Mouse (Mus musculus): ENCODE results near the gene Atp2b2. TPM values are rescaled to one million over a fixed set of nuclear protein-coding genes. Genes with fewer than 3 reads are reported as not detected.

Atp2b2 gene
- total RNA-seq, 2 experiments from 2014 or later = 0.10 to 0.28 TPM

DNA sequence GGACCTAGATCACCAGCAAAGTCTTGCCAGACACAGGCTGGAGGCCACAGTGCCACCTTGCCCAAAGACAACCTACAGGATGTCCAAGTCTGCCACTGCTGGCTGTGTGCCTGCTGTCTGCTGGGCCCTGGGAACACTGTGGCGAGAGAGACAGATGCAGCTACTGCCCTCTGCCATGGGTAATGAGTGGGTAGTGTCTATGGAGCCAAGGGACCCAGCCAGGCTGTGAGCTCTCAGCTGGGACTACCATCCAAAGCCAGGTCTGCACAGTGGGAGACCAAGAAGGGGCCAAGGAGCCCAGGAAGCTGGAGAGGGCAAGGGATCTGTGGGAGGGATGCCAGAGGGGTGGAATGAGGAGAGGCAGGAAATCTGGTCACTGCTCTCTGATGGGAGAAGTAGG is 83.1 kb downstream of the Atp2b2 start:
- TF ChIP-seq CTCF (IDR thresholded peaks at IDR 0.05) = no peak
- no peak overlapping the region for H3K4me3 ChIP-seq
- intact Hi-C loops (cut with DNase I) = no loop called here
- no peak overlapping the region for H3K27ac ChIP-seq
- DNase-seq = no peak

GRCm38 (mm10) chr6:113958714-113959113 is 83.7 kb downstream of the Atp2b2 start:
- H3K4me3 ChIP-seq = no peak overlapping the region
- intact Hi-C loops (cut with DNase I) = loop anchor here (1.0 kb wide), 1 partner anchor 197 kb away; no protein-coding TSS in a partner anchor
- DNase-seq = no peak

DNA sequence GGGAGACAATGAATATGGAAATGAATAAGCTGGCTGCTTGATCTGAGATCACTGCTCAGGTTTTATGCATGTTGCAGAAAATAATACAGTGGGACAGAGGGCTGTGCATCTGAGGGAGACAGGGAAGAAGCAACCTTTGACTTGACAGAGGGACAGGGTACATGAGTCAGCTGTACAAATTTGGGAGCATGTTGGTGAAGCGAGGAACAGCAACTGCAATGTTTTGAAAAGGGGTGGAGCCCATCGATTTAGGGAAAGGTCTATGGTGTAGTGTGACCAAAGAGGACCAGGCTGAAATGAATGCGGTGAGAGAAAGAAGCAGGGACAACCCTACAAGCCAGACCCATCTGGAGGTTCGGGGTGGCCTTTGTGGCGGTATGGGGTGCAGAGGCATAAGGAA is 84.4 kb downstream of the Atp2b2 start:
- no peak for TF ChIP-seq CTCF (IDR thresholded peaks at IDR 0.05)
- intact Hi-C loops (cut with DNase I) = loop anchor here (1.0 kb wide), 1 partner anchor 197 kb away; no protein-coding TSS in a partner anchor

More at GRCm38 (mm10) chr6:113958714-113959113, 83.7 kb downstream of the Atp2b2 start:
- TF ChIP-seq CTCF (IDR thresholded peaks at IDR 0.05) = peak; percentile 49
- H3K27ac ChIP-seq = no peak overlapping the region

GRCm38 (mm10) chr6:113957232-113957940 is 85.0 kb downstream of the Atp2b2 start:
- intact Hi-C loops (cut with DNase I) = no loop called here

More for the DNA sequence above, 84.4 kb downstream of the Atp2b2 start:
- DNase-seq = no peak
- Histone ChIP-seq H3K4me3 (no peak overlapping the region), H3K27ac (no peak overlapping the region)

DNA sequence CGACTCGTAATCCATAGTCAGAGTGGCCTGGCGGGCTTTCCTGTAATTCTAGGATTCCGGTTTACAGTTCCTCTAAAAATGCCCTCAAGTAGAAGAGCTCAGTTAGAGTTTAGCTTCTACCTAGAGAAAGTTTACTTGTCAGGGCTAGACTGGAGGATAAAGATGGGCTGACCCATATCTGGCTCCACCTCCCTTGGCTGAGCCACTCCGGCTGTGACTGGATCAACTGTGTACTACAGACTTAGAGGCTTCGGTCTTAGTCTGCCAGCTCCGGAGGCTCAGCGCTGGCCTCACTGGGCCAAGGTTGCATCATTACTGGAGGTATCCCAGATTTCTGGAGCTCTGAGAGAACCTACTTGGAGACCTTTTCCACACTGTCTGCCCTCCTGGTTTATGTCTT is 94.9 kb downstream of the Atp2b2 start:
- Histone ChIP-seq H3K4me3 (no peak overlapping the region), H3K27ac (no peak overlapping the region)
- no peak for TF ChIP-seq CTCF (IDR thresholded peaks at IDR 0.05)
- DNase-seq = peak; percentile 40
- intact Hi-C loops (cut with DNase I) = no loop called here

More at GRCm38 (mm10) chr6:113957232-113957940, 85.0 kb downstream of the Atp2b2 start:
- no peak for DNase-seq
- Histone ChIP-seq H3K4me3 (no peak overlapping the region), H3K27ac (no peak overlapping the region)
- no peak for TF ChIP-seq CTCF (IDR thresholded peaks at IDR 0.05)

DNA sequence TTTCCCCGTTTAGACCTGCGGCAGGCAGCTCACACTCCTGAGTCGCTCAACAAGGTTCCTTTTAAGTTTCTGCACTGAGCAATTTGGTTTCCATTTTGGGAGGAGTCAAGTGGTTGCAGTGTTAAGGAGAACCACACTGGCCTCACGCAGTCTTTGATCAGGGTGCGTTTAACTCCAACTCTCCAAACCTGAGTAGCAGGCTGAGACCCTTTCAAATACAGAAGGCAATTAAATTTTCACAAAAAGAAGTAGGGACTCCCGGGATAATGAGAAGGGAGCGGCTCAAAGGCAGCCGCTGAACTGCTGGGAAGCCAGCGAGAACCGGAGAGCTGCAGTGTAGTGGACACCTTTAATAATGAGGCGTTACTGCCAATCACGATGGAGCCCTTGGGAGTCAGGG is 100.1 kb downstream of the Atp2b2 start:
- TF ChIP-seq CTCF (IDR thresholded peaks at IDR 0.05) = no peak
- Histone ChIP-seq H3K4me3 (no peak overlapping the region), H3K27ac (no peak overlapping the region)
- DNase-seq = no peak
- intact Hi-C loops (cut with DNase I) = no loop called here

DNA sequence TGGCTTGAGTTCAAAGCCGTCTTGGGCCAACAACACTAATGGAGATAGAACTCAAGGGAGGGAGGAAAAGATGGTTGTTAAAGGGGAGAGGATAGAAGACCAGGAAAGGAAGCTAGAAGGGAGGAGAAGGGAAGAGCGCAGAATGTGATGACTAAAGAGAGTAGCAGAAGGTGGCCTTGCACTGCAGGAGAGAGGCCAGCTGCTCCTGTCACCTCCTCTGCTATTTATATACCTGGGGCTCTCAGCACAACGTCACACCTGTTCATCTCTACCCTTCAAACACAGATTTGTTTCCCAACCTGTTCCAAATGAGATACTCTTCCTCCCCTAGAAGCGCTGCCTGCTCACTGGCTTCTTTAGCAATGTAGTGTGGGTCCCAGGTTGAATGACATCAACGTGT is 101.1 kb downstream of the Atp2b2 start:
- Histone ChIP-seq H3K4me3 (no peak overlapping the region), H3K27ac (no peak overlapping the region)
- intact Hi-C loops (cut with DNase I) = no loop called here
- no peak for DNase-seq
- no peak for TF ChIP-seq CTCF (IDR thresholded peaks at IDR 0.05)

DNA sequence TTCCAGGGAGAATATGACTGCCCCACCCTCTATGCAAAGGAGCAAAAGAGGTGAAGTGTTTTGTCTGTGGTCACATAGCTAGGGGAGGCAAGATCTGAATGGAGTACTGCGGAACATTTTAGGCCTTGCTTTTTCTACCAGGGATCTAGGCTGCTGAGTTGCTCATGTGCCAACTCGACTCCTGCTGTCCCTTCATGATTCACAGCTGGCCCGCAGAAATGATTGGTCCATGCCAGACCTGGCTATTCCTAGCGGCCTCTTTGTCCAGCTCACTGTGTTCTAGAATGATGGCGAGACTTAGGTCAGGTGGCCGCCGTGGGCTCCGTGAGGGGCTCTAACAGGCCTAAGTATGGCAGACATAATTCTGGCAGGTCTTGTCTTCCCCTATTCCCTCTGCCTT is 103.0 kb downstream of the Atp2b2 start:
- intact Hi-C loops (cut with DNase I) = no loop called here
- DNase-seq = no peak
- Histone ChIP-seq H3K4me3 (no peak overlapping the region), H3K27ac (no peak overlapping the region)
- no peak for TF ChIP-seq CTCF (IDR thresholded peaks at IDR 0.05)

DNA sequence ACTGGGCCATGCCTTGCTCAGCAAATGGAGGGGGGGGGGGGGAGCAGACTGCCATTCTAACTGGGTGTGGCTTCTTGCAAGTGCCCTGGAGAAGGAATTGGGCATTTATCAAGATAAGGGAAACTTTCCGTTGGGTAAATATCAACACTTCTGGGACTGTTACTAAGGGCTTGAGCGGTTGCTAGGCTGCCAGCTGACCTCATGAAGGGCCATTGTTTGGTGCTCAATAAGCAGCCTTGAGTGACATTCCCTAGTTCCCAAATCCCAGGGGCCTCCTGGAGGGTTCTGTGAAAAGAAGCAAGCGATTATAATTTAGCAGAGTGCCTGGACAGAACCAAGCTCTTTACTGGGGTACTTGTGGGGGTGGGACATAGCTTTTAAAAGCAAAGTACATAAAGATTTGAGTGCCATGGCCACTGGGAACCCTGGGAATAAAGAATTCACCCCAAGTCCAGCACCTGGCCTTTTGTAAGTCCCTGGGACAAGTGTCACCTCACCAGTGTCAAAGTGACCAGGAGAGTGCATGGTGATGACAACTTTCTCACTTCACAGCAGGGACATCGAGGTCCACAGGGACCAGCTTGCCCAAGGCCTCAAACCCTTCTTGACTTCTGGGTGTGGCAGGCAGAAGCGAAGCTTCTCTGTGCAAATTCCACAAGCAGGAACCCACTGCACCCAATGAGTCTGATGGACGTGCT is 105.5 kb downstream of the Atp2b2 start:
- TF ChIP-seq CTCF (IDR thresholded peaks at IDR 0.05) = no peak
- intact Hi-C loops (cut with DNase I) = no loop called here
- no peak for DNase-seq
- Histone ChIP-seq H3K27ac (peak overlapping the region; percentile 54), H3K4me3 (no peak overlapping the region)

DNA sequence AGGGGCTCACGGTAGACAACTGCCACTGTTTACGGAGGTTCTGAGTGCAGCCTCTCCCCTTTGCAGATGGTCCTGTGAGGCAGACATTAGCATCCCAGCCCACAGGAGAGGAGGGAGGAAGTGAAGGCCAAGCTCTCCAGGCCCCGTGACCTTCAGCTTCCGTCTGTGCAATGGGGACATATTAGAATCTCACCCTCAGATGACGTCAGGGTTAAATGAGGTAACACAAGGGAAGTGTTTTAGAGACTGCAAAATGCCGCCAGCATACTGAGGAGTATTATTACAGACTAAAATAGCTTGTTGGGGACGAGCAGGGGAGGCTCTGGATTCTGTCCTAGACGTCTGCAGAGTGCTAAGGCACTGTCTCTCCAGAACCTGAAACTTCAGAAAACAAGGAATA is 106.3 kb downstream of the Atp2b2 start:
- intact Hi-C loops (cut with DNase I) = no loop called here
- peak overlapping the region; percentile 54 for H3K27ac ChIP-seq
- TF ChIP-seq CTCF (IDR thresholded peaks at IDR 0.05) = no peak
- H3K4me3 ChIP-seq = no peak overlapping the region
- peak; percentile 30 for DNase-seq

DNA sequence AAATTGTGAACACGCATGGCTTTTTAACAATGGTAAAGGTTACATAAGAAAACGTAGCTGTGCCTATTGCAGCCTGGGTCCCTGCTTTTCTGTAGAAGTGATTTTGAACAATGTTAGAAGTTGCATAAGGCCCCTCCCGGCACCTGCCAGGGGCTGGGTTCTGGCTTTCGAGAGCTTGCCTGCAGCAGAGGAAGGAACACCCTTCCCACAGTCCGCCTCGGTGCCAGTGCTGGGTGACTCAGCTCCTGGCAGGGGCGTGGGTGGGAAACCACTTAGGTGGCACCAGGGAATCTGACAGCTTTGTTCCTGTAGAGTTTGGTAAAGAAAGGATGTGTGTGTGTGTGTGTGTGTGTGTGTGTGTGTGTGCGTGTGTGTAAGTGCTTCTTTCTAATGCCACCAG is 107.7 kb downstream of the Atp2b2 start:
- H3K27ac ChIP-seq = 0 out of 2 replicates have a peak overlapping the region, but pooled peaks have one; percentile 24
- intact Hi-C loops (cut with DNase I) = no loop called here
- H3K4me3 ChIP-seq = no peak overlapping the region
- no peak for TF ChIP-seq CTCF (IDR thresholded peaks at IDR 0.05)
- no peak for DNase-seq

GRCm38 (mm10) chr6:113933261-113934151 is 108.9 kb downstream of the Atp2b2 start:
- TF ChIP-seq CTCF (IDR thresholded peaks at IDR 0.05) = no peak
- DNase-seq = no peak
- Histone ChIP-seq H3K27ac (no peak overlapping the region), H3K4me3 (no peak overlapping the region)
- intact Hi-C loops (cut with DNase I) = no loop called here

All from gastrocnemius, adult 2 months (tissue).